Mouse (Mus musculus) cerebellum, adult 11-12 months (tissue): ENCODE results near the gene Nprl3.

Source experiments
- DNase-seq: peaks from one replicate; pipeline ENCODE4 v3.0.0; 2022

Gene Nprl3

DNA sequence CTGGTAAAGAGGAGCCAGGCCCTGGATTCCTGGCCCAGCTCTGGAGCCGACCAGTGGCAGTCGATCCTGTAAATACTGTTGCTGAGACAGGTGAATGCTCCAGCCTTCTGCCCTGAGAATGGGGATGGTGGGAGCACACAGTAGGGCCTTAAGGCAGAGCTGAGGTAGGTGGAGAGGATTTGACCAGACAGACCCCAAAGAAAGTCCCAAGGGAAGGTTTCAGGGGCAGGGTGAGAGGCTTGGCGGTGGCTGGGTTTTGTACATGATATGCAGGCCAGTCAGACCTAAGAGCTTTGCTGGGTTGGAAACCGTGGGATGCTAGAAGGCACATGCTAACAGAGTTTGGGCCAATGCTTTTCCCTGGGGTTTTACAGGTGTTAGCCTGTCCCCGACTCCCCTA, 72.9 kb downstream of the Nprl3 start:
- no peak for DNase-seq

DNA sequence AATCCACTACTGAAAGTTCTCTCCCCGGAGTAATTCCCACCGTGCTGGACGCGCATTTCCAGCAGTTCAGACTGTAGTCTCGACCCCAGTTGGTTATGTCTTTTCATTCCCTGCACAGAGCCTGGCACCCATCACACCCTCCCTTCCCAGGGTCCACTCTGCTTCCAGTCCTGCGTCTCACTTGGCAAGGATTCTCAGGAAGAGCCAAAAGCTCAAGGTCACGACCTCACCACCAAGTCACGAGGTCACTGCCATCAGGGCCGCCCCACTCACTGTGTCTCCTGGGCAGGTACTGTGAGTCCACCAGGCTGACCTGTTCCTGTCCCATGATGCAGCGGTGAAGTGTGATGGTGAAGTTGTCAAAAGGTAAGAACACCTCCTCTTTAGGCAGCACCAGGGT, 73.4 kb downstream of the Nprl3 start:
- DNase-seq: no peak

DNA sequence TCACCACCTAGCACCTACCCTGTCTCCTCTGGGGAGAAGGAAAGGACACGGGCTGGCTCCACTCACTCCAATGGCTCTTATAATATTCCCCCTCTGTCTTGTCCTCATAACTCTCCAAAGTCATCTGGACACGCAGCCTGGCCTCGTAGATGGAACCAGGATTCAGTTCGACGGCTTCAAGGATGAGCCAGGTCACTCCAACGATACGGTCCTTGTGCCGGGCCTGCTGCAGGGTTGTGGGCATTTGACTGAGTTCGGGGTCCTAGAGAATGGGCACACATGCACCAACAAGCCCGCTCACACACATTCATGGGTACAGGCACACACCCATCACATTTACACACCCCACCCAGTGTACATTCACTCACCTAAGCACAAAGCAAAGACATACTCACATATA, 74.4 kb downstream of the Nprl3 start:
- DNase-seq: no peak

DNA sequence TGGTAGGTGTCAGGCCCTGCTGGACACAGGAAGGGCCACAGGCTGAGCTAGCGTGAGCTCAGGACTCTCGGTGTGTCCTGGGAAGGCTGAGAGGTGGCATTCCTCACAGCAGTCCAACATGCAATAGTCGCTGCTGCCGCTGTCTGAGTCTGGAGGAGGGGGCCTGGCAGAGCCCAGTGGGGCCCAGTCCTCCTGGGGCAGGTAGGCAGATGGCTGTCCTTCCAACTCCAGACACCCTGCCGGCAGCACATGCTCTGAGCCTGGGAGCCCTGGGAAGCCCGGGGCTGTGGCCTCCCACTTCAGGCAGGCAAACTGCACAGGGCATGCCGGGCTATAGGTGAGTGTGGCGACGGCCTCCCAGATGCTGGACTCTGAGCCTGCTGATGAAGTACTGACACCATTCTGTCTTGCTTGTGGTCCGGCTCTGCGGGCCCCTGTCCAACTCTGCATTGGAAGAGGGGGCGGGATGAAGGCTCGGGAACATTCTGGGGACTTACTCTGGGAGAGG, 76.8 kb downstream of the Nprl3 start:
- DNase-seq: no peak

DNA sequence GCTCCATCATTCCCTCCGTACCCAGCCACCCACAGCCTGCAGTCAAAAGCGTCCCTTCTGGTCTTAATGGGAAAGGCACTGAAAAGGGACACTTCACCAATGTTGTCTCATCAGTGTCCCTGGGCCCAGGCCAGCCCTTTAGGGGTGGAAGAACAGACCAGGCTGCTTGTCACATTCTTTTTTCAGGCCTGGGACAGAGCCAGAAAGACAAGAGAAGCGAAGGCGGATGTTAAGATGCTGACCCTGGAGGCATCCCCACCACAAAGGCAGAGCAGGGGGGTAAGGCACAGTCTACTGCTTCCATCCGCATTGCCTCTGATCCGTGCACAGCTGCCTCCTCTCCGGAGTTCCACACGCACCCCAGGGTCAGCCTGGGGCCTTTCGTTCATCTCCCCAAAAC, 77.4 kb downstream of the Nprl3 start:
- no peak for DNase-seq

DNA sequence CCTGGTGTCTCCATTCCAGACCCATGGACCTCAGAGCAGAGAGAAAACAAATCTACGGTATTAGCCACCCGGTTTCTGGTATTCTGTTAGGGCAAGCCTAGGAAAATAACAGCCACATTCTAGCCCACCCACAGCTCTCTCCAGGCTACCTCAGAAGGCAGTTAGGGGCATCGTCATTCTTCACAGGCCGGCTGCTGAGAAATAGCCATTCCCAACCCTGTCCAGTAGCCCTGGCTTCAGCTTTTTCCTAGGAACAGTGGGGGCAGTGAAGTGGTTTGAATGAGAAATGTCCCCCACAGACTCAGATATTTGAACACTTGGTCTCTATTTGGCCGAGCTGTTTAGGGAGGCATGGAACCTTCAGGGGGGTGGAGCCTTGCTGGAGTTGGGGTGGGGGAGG, 78.1 kb downstream of the Nprl3 start:
- DNase-seq: no peak

DNA sequence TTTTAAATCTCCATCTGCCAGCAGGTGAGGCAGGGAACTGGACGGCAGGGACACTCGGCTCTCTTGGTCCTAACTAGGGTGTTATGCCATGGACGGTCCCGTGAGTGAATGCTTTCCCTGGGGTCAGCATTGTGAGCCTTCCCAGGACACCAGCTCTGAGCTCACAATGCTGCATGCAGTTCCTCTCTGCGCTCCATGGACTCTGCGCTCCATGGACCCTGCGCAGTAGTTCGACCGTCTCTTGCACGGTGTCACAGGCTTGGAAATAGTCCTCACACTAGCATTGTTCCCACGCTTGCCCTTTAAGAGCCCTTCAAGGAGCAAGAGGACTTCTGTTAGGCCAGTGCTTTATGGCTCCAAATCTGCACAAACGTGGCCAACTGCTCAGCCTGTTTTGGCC, 78.6 kb downstream of the Nprl3 start:
- DNase-seq: no peak

DNA sequence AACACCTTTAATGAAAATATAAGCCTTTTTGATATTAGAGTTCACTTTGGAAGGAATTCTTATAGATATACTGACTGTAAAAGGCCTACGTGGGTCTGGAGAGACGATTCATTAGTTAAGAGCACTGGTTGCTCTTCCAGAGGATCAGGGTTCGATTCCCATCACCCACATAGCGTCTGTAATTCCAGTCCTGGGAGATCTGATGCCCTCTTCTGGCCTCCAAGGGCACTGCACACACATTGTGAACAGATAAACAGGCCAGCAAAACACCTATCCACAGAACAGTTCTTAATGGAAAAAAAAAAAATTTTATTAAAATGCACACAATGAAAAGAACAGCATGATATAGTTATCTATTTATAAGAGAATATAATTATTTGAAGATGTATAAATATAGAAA, 80.3 kb downstream of the Nprl3 start:
- DNase-seq: no peak

DNA sequence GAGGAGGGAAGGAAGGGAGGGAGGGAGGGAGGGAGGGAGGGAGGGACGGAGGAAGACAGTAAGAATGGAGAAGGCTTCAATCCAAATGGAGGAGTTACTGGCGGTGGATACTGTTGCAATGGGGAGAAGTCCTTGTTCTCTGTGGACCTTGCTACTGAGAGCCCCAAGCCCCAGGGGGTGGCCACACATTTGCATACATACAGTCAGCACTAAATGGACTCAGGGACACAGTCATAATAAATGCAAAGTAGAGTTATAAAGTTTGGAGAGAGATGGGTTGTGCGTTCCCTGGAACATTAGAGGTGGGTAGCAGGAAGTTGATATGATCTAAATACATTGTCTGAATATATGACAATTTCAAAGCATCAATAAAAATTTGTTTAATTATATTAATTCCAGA, 81.5 kb downstream of the Nprl3 start:
- no peak for DNase-seq

DNA sequence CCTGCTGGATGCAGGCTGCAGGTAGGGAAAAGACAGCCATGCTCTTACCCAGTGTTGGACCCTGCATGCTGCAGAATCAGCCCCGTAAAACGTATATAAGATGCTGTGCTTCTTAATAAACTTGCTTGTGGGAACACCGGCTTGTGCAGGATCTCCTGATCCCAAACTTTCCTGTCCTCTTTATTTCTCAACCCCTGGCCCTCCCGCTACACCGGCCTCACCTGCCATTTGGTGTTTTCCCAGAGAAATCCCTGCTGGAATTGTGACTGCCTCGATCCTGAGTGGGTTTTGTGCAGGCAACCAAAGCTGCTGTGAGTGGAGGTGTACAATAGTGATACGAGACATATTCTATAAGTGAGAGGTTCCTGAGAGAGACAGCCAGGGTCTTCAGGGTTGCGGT, 83.0 kb downstream of the Nprl3 start:
- DNase-seq: no peak

DNA sequence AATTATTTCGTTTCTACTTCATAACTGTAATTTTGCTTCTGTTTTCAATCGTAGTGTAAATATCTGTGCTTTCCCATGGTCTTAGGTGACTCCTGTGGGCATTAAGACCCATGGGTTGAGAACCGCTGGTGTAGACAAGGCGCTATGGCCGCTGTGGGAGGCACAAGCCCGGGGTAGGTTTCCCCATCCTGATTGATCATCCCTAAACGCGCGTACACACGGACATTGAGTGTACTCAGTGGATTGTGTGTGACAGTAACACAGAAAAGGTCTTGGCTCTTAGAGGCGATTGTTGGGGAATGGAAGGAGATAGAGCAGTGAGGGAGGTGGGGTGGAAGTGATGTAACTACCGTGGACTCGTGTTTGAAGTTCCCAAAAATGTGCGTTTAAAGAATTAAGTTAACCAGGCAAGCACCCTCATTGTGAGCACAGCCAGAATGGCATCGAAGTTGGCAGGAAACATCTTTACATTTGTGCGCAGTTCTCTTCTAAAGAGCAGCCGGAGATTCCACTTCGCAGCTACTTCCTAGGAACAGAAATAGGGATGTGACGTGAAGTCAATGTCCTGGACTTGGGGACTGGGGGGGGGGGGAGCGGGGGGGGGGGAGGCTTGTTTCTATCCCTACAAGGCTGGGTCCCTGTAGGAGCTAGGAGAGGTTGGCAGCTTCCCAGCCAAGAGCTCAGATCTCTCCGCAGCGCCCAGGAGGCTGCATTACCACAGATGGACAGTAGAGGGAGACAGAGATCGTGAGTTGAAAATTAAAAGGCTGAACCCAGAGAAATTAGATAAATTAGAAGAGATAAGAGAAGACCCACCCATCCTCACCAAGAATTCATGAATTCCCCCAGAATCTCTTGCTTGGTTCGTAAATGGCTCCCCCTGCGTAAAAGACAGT, 85.3 kb downstream of the Nprl3 start:
- peak; percentile 72 for DNase-seq

DNA sequence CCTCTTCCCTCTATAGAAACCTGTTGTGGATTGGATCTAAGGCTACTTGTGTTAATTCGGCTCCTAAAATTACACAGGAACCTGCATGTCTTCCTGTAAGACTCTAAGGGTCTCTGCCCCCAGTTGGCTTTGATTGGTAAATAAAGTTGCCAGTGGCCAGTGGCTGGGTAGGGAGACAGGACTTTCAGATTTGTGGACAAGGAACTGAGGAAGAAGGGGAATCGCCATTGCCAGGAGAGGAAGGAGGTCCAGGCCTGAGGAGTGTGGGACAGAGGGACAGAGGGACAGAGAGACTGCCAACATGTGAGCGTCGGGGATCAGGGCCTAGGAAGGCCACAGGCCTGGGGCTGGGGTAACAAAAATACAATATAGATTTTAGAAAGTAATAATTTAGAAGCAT, 86.3 kb downstream of the Nprl3 start:
- DNase-seq: no peak

DNA sequence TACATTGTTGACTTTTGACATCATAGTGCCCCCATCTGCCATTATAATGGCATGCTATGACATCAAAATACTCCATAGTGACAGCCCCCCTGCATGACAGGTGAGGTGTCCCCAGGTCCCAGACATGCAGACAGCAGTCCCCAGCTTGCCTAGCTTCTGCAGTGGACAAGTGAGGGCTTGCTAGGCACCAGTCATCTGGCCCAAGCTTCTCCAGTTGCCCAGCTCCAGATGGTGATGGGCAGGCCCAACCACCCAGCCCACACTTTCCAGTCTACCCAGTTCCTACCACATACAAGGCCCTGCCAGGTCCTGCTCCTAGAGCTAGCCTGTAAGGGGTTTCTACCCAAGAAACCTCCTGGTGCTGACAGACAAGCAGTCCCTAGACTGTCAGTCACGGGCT, 89.0 kb downstream of the Nprl3 start:
- DNase-seq: no peak
